Mouse (Mus musculus): ENCODE data around the gene Trip10. TPM values are rescaled to one million over a fixed set of nuclear protein-coding genes. Genes with fewer than 3 reads are reported as not detected.
A peak's percentile ranks its signal among the peaks of the same experiment; 100 is the strongest.

Gene Trip10
- 25.5 and 25.9 TPM in 2 replicates for polyA plus RNA-seq (2014; fragmentation: Nextera tagmentation; extraction: Ambion mirVana)

GRCm38 (mm10) chr17:57249186-57250181 lies at the start of gene Trip10:
TSS of gene Trip10 (plus strand) at chr17:57249455.
- ATAC-seq (replicated peaks; ENCODE audit: low FRiP score) (peak; percentile 66), DNase-seq (ENCODE audit: low spot score) (peak; percentile 98)
- Histone ChIP-seq H3K4me3 (ENCODE audit: low read depth, low read length) (peak within 1 kb of the TSS; percentile 69), H3K27ac (ENCODE audit: low read depth, low read length) (peak within 1 kb of the TSS; percentile 79), H3K36me3 (ENCODE audit: control insufficient read depth, insufficient read depth, low read length) (peaks cover 9% of the 10 kb centered on the region), H3K4me1 (replicated peaks; ENCODE audit: control insufficient read depth, insufficient read depth, low read length) (peaks cover 18% of the 10 kb centered on the region), H3K27me3 (replicated peaks; ENCODE audit: control insufficient read depth, insufficient read depth, low read length) (no peaks in the 10 kb centered on the region), H3K9me3 (ENCODE audit: control insufficient read depth, low read length) (no peaks in the 10 kb centered on the region), H3K9ac (ENCODE audit: low read depth, low read length) (peak within 1 kb of the TSS; percentile 67), H3K4me2 (peak within 1 kb of the TSS; percentile 97)
- WGBS: under 1% methylated on average over 51 of the region's 52 CpGs

GRCm38 (mm10) chr17:57201841-57202724 lies 47.2 kb upstream of the Trip10 start:
- WGBS: 71% methylated on average over 10 of the region's 10 CpGs
- H3K36me3 ChIP-seq (ENCODE audit: control insufficient read depth, insufficient read depth, low read length): no peaks in the 10 kb centered on the region
- no peaks in the 10 kb centered on the region for H3K27me3 ChIP-seq (replicated peaks; ENCODE audit: control insufficient read depth, insufficient read depth, low read length)
- H3K9me3 ChIP-seq (ENCODE audit: control insufficient read depth, low read length): no peaks in the 10 kb centered on the region
- no peak overlapping the region for H3K9ac ChIP-seq (ENCODE audit: low read depth, low read length)
- no peak overlapping the region for H3K27ac ChIP-seq (ENCODE audit: low read depth, low read length)
- H3K4me3 ChIP-seq (ENCODE audit: low read depth, low read length): no peak overlapping the region
- peaks cover 7% of the 10 kb centered on the region for H3K4me1 ChIP-seq (replicated peaks; ENCODE audit: control insufficient read depth, insufficient read depth, low read length)
- ATAC-seq (replicated peaks; ENCODE audit: low FRiP score) (no peak), DNase-seq (ENCODE audit: low spot score) (no peak)
- no peak overlapping the region for H3K4me2 ChIP-seq

DNA sequence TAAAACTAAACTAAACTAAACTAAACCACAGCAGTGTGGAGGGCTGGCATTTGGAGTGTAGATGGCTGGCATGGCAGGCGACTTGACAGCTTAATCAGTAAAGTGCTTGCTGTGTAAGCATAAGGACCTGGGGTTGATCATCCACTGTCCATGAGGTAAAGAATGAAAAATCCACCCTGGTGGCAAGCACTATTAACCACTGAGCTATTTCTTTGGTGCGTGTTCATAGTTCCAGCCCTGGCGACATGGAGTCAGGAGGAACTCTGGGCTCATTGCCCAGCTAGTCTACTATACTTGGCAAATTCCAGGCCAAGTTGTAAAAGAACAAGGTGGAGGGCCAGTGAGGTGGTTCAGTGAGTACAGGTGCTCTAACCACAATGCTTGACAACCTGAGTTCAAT lies 41.3 kb upstream of the Trip10 start:
- Histone ChIP-seq H3K4me2 (no peak overlapping the region), H3K27me3 (replicated peaks; ENCODE audit: control insufficient read depth, insufficient read depth, low read length) (no peaks in the 10 kb centered on the region), H3K4me3 (ENCODE audit: low read depth, low read length) (no peak overlapping the region), H3K27ac (ENCODE audit: low read depth, low read length) (no peak overlapping the region), H3K4me1 (replicated peaks; ENCODE audit: control insufficient read depth, insufficient read depth, low read length) (peaks cover 7% of the 10 kb centered on the region), H3K9me3 (ENCODE audit: control insufficient read depth, low read length) (no peaks in the 10 kb centered on the region), H3K36me3 (ENCODE audit: control insufficient read depth, insufficient read depth, low read length) (no peaks in the 10 kb centered on the region), H3K9ac (ENCODE audit: low read depth, low read length) (no peak overlapping the region)
- ATAC-seq (replicated peaks; ENCODE audit: low FRiP score) (no peak), DNase-seq (ENCODE audit: low spot score) (no peak)
- WGBS: 90% methylated on average over 3 of the region's 3 CpGs

GRCm38 (mm10) chr17:57209330-57209729 lies 39.9 kb upstream of the Trip10 start:
- Histone ChIP-seq H3K27ac (ENCODE audit: low read depth, low read length) (no peak overlapping the region), H3K4me2 (no peak overlapping the region), H3K9me3 (ENCODE audit: control insufficient read depth, low read length) (no peaks in the 10 kb centered on the region), H3K9ac (ENCODE audit: low read depth, low read length) (no peak overlapping the region), H3K4me1 (replicated peaks; ENCODE audit: control insufficient read depth, insufficient read depth, low read length) (peaks cover 5% of the 10 kb centered on the region), H3K27me3 (replicated peaks; ENCODE audit: control insufficient read depth, insufficient read depth, low read length) (no peaks in the 10 kb centered on the region), H3K4me3 (ENCODE audit: low read depth, low read length) (no peak overlapping the region), H3K36me3 (ENCODE audit: control insufficient read depth, insufficient read depth, low read length) (no peaks in the 10 kb centered on the region)
- DNase-seq (ENCODE audit: low spot score) (no peak), ATAC-seq (replicated peaks; ENCODE audit: low FRiP score) (no peak)
- WGBS: 57% methylated on average over 4 of the region's 4 CpGs

DNA sequence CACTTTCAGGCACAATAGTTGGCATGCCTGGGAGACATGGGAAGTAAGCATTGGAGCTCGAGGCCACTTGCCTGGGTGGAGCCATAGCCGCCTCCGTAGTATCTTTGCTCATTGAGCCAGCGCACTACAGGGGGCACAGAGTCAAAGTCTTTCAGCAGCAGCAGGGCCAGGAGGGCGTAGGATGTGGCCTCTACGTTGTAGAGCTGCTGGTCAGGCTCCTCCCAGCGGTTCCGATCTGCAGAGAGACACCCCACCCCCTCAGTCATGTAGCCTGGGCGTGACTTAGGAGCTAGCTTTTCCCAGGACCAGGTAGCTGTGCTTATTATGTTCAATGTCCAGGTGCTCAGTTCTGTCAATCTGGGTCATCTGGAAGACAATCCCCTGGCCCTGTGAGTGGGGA lies 37.8 kb upstream of the Trip10 start:
- Histone ChIP-seq H3K9ac (ENCODE audit: low read depth, low read length) (no peak overlapping the region), H3K27me3 (replicated peaks; ENCODE audit: control insufficient read depth, insufficient read depth, low read length) (no peaks in the 10 kb centered on the region), H3K27ac (ENCODE audit: low read depth, low read length) (no peak overlapping the region), H3K4me3 (ENCODE audit: low read depth, low read length) (no peak overlapping the region), H3K4me2 (no peak overlapping the region), H3K4me1 (replicated peaks; ENCODE audit: control insufficient read depth, insufficient read depth, low read length) (no peaks in the 10 kb centered on the region), H3K9me3 (ENCODE audit: control insufficient read depth, low read length) (no peaks in the 10 kb centered on the region), H3K36me3 (ENCODE audit: control insufficient read depth, insufficient read depth, low read length) (no peaks in the 10 kb centered on the region)
- DNase-seq (ENCODE audit: low spot score) (no peak), ATAC-seq (replicated peaks; ENCODE audit: low FRiP score) (no peak)
- WGBS: 62% methylated on average over 9 of the region's 9 CpGs

GRCm38 (mm10) chr17:57214676-57215387 lies 34.4 kb upstream of the Trip10 start:
- no peak for ATAC-seq (replicated peaks; ENCODE audit: low FRiP score)
- DNase-seq (ENCODE audit: low spot score): no peak
- Histone ChIP-seq H3K4me1 (replicated peaks; ENCODE audit: control insufficient read depth, insufficient read depth, low read length) (no peaks in the 10 kb centered on the region), H3K9ac (ENCODE audit: low read depth, low read length) (no peak overlapping the region), H3K4me2 (no peak overlapping the region), H3K4me3 (ENCODE audit: low read depth, low read length) (no peak overlapping the region), H3K27ac (ENCODE audit: low read depth, low read length) (no peak overlapping the region), H3K27me3 (replicated peaks; ENCODE audit: control insufficient read depth, insufficient read depth, low read length) (no peaks in the 10 kb centered on the region), H3K36me3 (ENCODE audit: control insufficient read depth, insufficient read depth, low read length) (no peaks in the 10 kb centered on the region), H3K9me3 (ENCODE audit: control insufficient read depth, low read length) (no peaks in the 10 kb centered on the region)
- 38% methylated on average over 13 of the region's 13 CpGs for WGBS

GRCm38 (mm10) chr17:57218335-57218900 lies 30.8 kb upstream of the Trip10 start:
- DNase-seq (ENCODE audit: low spot score): no peak
- ATAC-seq (replicated peaks; ENCODE audit: low FRiP score): no peak
- Histone ChIP-seq H3K36me3 (ENCODE audit: control insufficient read depth, insufficient read depth, low read length) (no peaks in the 10 kb centered on the region), H3K9ac (ENCODE audit: low read depth, low read length) (no peak overlapping the region), H3K27me3 (replicated peaks; ENCODE audit: control insufficient read depth, insufficient read depth, low read length) (no peaks in the 10 kb centered on the region), H3K4me3 (ENCODE audit: low read depth, low read length) (no peak overlapping the region), H3K4me1 (replicated peaks; ENCODE audit: control insufficient read depth, insufficient read depth, low read length) (no peaks in the 10 kb centered on the region), H3K27ac (ENCODE audit: low read depth, low read length) (no peak overlapping the region), H3K9me3 (ENCODE audit: control insufficient read depth, low read length) (no peaks in the 10 kb centered on the region), H3K4me2 (no peak overlapping the region)
- WGBS: 63% methylated on average over 12 of the region's 12 CpGs

Data from liver, embryonic 11.5 days (tissue).